Mouse (Mus musculus): ENCODE measurements around the gene Mark2.

GRCm38 (mm10) chr19:7321391-7321790, 20.3 kb downstream of the Mark2 start:
- TF ChIP-seq POLR2A (IDR thresholded peaks at IDR 0.05; ENCODE audit: insufficient read depth, low read depth, low read length) = no peak
- TF ChIP-seq CTCF (IDR thresholded peaks at IDR 0.05; ENCODE audit: insufficient read depth, low read depth, low read length) = no peak

All from olfactory bulb, adult 2 months (tissue).